Mouse (Mus musculus) embryo, embryonic 11 days (tissue): ENCODE measurements at regions not wholly inside any gene's neighbourhood (a gene's known extent, or its start where the extent isn't known, plus 50 kb on each side); places are given as distances from the start of the nearest gene placed in this dataset.
A peak's percentile ranks its signal among the peaks of the same experiment; 100 is the strongest.
"Not testable (repeated sequence)": the region's sequence is repeated elsewhere in the genome, so short reads cannot be mapped to it uniquely, and the experiment has no call there.

Source experiments
- DNase-seq: peaks from one replicate; pipeline ENCODE4 v3.0.0-alpha.2; 2015

GRCm38 (mm10) chr17:35758769-35759168, 54.3 kb upstream of the Ddr1 start:
- no peak for DNase-seq

GRCm38 (mm10) chr17:35759740-35760139, 55.3 kb upstream of the Ddr1 start:
- no peak for DNase-seq

- DNase-seq: no peak
Observed at GRCm38 (mm10) chr17:35762614-35763013, 58.2 kb upstream of the Ddr1 start.

- DNase-seq: no peak
Observed at GRCm38 (mm10) chr17:35763101-35763500, 58.4 kb upstream of the Ier3 start.

- no peak for DNase-seq
Observed at GRCm38 (mm10) chr17:35763866-35764265, 57.6 kb upstream of the Ier3 start.

GRCm38 (mm10) chr17:35766406-35766805, 55.1 kb upstream of the Ier3 start:
- no peak for DNase-seq

- DNase-seq: no peak
Observed at GRCm38 (mm10) chr17:35769175-35769960, 52.1 kb upstream of the Ier3 start.

- not testable (repeated sequence) for DNase-seq
Observed at GRCm38 (mm10) chr17:35769961-35770276, 51.6 kb upstream of the Ier3 start.

GRCm38 (mm10) chr17:35770599-35770998, 50.9 kb upstream of the Ier3 start:
- peak; percentile 7 for DNase-seq

- no peak for DNase-seq
Observed at GRCm38 (mm10) chr17:35771656-35772405, 49.7 kb upstream of the Ier3 start.
